Mouse (Mus musculus): ENCODE results near the gene Hist4h4. TPM values are rescaled to one million over a fixed set of nuclear protein-coding genes. Genes with fewer than 3 reads are reported as not detected.

Hist4h4 gene
- polyA plus RNA-seq, 1 experiment from 2014 or later, result 0.40 TPM

DNA sequence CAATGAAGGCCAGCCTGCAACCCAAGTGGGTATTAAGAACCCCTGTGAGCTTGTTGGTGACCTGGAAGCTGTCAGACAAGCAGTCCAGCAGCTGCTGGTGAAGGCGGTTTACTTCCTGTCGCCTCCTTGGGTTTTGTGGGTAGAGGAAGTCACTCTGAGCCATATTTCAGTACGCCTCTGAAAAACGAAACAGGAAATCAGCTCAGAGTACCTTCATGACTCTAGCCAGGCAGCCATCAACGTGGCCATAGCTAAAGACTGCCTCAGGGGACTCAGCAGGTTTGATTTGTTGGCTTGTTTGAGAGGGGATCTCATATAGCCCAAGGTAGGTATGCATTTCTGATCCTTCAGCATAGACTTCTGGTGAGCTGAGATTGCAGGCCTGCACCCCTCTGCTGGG, 27.5 kb upstream of the Hist4h4 start:
- Histone ChIP-seq H3K4me3 (replicated peaks) (no peak overlapping the region), H3K9me3 (no peaks in the 10 kb centered on the region), H3K4me2 (replicated peaks) (no peak overlapping the region), H3K4me1 (replicated peaks) (peaks cover 3% of the 10 kb centered on the region; the same call in 1 of the 2 replicates), H3K9ac (no peak overlapping the region), H3K27me3 (replicated peaks) (no peaks in the 10 kb centered on the region), H3K27ac (no peak overlapping the region), H3K36me3 (no peaks in the 10 kb centered on the region)
- ATAC-seq, result no peak
- WGBS, result 68% methylated on average over 5 of the region's 5 CpGs

DNA sequence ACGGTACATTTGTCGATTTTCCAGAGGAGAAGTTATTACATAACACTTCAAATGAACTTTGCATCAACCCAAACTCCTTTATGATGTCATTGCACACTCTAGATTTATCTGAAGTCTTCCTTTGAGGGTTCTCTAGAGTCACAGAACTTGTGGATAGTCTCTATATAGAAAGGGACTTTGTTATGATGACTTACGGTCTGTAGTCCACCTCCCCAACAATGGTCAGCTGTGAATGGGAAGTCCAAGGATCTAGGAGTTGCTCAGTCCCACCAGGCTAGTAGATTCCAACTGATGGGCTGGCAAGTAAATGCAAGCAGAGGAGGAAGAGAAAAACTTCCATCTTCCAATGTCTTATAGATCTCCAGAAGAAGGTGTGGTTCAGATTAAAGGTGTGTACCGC, 24.5 kb upstream of the Hist4h4 start:
- Histone ChIP-seq H3K27ac (peak overlapping the region; percentile 51; the same call in 1 of the 2 replicates), H3K9me3 (no peaks in the 10 kb centered on the region), H3K9ac (no peak overlapping the region), H3K4me2 (replicated peaks) (peak overlapping the region; percentile 54), H3K27me3 (replicated peaks) (no peaks in the 10 kb centered on the region), H3K36me3 (peaks cover 6% of the 10 kb centered on the region; the same call in 1 of the 2 replicates), H3K4me1 (replicated peaks) (peaks cover 3% of the 10 kb centered on the region; the same call in 1 of the 2 replicates), H3K4me3 (replicated peaks) (peak overlapping the region; percentile 44)
- ATAC-seq, result no peak
- 30% methylated on average over 4 of the region's 4 CpGs for WGBS

DNA sequence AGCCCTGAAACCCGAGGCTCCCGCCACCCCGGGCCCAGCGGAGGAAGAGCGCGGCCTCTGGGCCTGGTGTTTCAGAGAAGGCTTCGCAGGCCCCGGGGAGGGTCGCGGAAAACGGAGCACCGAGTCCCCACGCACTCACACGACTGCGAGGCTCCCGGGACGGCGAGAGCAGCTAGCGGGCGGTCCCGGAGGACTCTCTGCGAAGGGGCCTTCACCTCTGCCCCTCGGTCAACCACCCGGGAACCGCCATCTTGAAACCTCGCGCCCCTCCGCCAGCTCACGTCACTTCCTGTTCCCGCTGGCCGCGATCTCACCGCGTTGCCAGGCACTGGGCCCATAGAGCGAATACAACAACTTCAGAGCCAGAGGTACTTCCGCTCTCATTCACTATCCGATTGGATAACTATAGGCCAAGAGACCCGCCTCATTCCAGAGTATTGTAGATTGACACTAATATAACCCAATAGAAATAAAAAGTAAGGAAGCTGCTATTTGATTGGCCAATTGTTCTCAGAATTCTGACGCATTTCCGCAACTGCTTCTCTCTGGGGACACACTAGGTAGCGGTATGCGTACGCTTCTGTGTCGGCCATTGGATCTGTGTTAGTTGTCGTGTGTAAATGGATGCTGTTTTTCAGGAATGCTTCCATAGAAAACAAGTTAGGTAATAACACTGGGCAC, 23.8 kb upstream of the Hist4h4 start, which contains the start of gene Wbp11:
TSS of gene Wbp11 (minus strand) at position 353 of the 681 bp plus-strand sequence.
- H3K4me2 ChIP-seq (replicated peaks), result peak within 1 kb of the TSS; percentile 74
- under 1% methylated on average over 45 of the region's 45 CpGs for WGBS
- H3K27me3 ChIP-seq (replicated peaks), result no peaks in the 10 kb centered on the region
- ATAC-seq, result peak; percentile 100
- peak within 1 kb of the TSS; percentile 80 for H3K27ac ChIP-seq
- H3K9ac ChIP-seq, result peak within 1 kb of the TSS; percentile 98
- H3K4me1 ChIP-seq (replicated peaks), result peaks cover 3% of the 10 kb centered on the region; the same call in 1 of the 2 replicates
- H3K9me3 ChIP-seq, result no peaks in the 10 kb centered on the region
- peak within 1 kb of the TSS; percentile 98 for H3K4me3 ChIP-seq (replicated peaks)
- peaks cover 7% of the 10 kb centered on the region; the same call in 1 of the 2 replicates for H3K36me3 ChIP-seq

DNA sequence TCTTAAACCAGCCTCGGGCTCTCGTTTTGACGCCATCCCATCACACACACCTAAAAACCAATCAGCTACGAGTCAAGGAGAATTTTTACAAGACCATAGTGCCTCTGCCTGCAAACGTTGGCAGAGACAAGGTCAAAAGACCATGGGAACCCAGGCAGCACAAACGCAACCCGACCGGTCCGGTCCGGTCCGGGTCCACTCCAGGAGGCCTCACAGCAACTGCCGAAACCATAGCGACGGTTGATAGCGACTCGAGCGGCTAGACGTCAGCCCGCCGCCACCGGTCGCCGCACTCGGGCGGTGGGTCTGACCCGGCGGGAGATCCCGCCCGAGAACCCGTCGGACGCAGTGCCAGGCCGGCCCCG, 23.3 kb upstream of the Hist4h4 start, which contains the start of gene BC049715:
TSS of gene BC049715 (plus strand) at position 111 of the 365 bp plus-strand sequence.
- peak within 1 kb of the TSS; percentile 80 for H3K27ac ChIP-seq
- peaks cover 3% of the 10 kb centered on the region; the same call in 1 of the 2 replicates for H3K4me1 ChIP-seq (replicated peaks)
- peak within 1 kb of the TSS; percentile 98 for H3K4me3 ChIP-seq (replicated peaks)
- no peak for ATAC-seq
- no peaks in the 10 kb centered on the region for H3K9me3 ChIP-seq
- no peaks in the 10 kb centered on the region for H3K27me3 ChIP-seq (replicated peaks)
- WGBS, result under 1% methylated on average over 34 of the region's 34 CpGs
- H3K9ac ChIP-seq, result peak within 1 kb of the TSS; percentile 98
- peak within 1 kb of the TSS; percentile 74 for H3K4me2 ChIP-seq (replicated peaks)
- peaks cover 12% of the 10 kb centered on the region for H3K36me3 ChIP-seq

DNA sequence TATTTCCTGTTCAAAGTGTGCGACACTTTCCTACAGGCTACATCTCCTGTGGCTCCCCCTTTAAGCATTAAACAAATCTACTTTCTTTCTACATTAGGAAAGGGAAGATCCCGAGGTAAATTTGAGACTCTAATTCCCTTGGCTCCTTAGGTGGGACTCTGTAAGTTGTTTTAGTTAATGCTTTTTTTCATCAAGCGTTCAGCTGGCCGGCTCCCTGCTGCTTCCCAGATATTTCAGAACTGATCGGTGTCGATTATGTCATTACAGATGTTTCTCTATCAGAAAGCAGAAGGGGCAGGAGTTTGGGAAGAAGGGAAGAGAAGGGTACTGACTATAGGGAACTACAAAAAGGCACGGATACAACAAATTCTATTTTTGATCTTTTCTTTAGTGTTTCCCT, 22.9 kb upstream of the Hist4h4 start:
- no peaks in the 10 kb centered on the region for H3K27me3 ChIP-seq (replicated peaks)
- peak overlapping the region; percentile 98 for H3K4me3 ChIP-seq (replicated peaks)
- ATAC-seq, result no peak
- WGBS, result 20% methylated on average over 7 of the region's 7 CpGs
- H3K36me3 ChIP-seq, result peaks cover 16% of the 10 kb centered on the region
- no peak overlapping the region for H3K27ac ChIP-seq
- H3K4me1 ChIP-seq (replicated peaks), result peaks cover 3% of the 10 kb centered on the region; the same call in 1 of the 2 replicates
- H3K4me2 ChIP-seq (replicated peaks), result peak overlapping the region; percentile 74
- H3K9ac ChIP-seq, result peak overlapping the region; percentile 98
- H3K9me3 ChIP-seq, result no peaks in the 10 kb centered on the region

DNA sequence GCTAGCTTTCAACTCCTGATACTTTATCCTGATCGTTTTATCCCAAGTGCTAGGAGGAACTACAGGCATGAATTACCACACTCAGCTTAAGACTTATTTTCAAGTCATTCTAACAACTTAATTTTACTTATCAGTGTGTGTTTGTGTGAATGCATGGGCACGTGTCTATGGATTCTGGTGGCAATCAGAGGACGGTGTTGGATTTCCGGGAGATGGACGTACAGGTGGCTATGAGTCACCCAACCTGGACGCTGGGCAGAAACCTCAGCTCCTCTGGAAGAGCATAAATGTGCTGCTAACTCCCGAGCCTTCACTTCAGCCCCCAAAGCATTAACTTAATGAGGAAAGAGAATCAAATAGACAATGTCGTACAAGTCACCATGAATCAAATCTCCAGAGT, 20.8 kb upstream of the Hist4h4 start:
- Histone ChIP-seq H3K4me3 (replicated peaks) (no peak overlapping the region), H3K4me2 (replicated peaks) (no peak overlapping the region), H3K4me1 (replicated peaks) (peaks cover 3% of the 10 kb centered on the region; the same call in 1 of the 2 replicates), H3K9me3 (no peaks in the 10 kb centered on the region), H3K27ac (no peak overlapping the region), H3K9ac (no peak overlapping the region), H3K36me3 (peaks cover 36% of the 10 kb centered on the region), H3K27me3 (replicated peaks) (no peaks in the 10 kb centered on the region)
- ATAC-seq, result no peak
- WGBS, result 91% methylated on average over 8 of the region's 8 CpGs

DNA sequence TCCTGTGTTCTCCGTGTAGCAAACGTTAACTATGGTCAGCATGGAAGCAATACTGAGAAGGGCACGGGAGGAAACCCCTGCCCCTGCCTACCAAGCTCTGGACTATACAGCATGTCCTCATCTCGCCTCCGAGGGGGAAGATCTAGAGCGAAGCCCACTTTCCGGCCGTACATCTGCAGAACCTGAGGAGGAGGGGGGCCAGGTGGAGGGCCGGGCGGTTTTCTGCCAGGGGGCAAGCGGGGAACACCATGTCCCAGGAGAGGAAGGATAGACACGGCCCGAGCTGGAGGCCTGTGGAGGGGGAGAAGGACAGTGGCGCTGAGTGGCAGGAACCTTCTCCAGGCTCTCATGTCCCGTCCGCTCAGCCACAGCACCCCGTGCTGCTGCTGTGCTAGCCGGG, 16.9 kb upstream of the Hist4h4 start:
- no peak overlapping the region for H3K4me3 ChIP-seq (replicated peaks)
- no peaks in the 10 kb centered on the region for H3K27me3 ChIP-seq (replicated peaks)
- no peak overlapping the region for H3K9ac ChIP-seq
- 92% methylated on average over 18 of the region's 18 CpGs for WGBS
- no peaks in the 10 kb centered on the region for H3K4me1 ChIP-seq (replicated peaks)
- H3K27ac ChIP-seq, result no peak overlapping the region
- H3K4me2 ChIP-seq (replicated peaks), result no peak overlapping the region
- no peak for ATAC-seq
- H3K9me3 ChIP-seq, result no peaks in the 10 kb centered on the region
- peaks cover 60% of the 10 kb centered on the region for H3K36me3 ChIP-seq

DNA sequence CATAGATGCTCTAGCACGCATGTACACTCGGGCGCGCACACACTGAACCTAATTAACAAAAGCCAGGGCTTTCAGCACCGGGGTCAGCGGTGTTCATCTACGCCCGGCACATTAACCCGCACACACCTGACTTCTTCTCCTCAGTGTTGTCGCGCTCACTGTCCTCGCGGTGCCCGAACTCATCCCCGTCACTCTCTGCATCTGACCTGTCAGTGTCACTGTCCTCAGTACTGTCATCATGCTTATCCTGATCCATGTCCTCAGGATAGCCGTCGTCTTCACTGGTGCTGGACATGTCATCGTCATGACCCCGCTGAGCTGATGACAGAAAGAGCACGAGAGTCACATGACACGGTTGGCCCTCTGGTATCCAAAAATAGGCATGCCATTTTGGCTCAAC, 16.2 kb upstream of the Hist4h4 start:
- Histone ChIP-seq H3K27ac (no peak overlapping the region), H3K9me3 (no peaks in the 10 kb centered on the region), H3K27me3 (replicated peaks) (no peaks in the 10 kb centered on the region), H3K9ac (no peak overlapping the region), H3K4me3 (replicated peaks) (no peak overlapping the region), H3K4me1 (replicated peaks) (no peaks in the 10 kb centered on the region), H3K36me3 (peaks cover 67% of the 10 kb centered on the region), H3K4me2 (replicated peaks) (no peak overlapping the region)
- 96% methylated on average over 21 of the region's 21 CpGs for WGBS
- ATAC-seq, result no peak

DNA sequence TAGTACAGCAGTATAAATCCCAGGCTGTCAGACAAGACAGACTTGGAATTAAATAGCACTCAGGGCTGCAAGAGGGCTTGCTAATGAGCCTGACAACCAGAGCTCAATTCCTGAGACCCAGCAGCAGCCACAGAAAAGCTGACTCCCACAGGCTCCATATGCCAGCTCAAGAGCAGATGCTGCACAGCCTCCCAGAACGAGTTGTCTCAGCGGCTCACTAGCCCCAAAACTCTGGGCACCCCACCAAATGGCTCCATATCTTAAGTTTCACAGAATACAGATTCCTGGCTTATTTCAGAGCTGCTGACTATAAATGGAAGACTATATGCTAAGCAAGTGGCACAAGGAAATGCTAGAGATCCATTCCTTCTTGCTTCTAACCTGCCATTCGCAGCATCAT, 13.3 kb upstream of the Hist4h4 start:
- WGBS, result 93% methylated on average over 3 of the region's 3 CpGs

DNA sequence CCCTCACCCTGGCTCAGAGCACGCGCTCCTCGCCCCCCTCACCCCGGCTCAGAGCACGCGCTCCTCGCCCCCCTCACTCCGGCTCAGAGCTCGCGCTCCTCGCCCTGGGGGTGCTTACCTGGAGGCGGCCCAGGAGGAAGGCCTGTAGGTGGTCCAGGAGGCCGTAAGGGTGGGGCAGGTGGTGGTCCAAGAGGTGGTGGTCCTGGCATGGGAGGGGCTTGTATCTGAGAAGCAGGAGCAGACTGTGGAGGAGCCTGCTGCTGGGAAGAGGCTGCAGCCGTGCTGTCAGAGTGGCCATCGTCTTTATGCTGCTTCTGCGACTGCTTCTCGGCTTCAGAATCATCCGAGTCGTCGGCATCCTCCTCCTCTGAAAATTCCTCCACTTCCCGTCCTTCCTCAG, 12.6 kb upstream of the Hist4h4 start:
- no peak overlapping the region for H3K4me3 ChIP-seq (replicated peaks)
- H3K36me3 ChIP-seq, result peaks cover 59% of the 10 kb centered on the region
- ATAC-seq, result no peak

More for the DNA sequence above, 13.3 kb upstream of the Hist4h4 start:
- H3K9me3 ChIP-seq, result no peaks in the 10 kb centered on the region
- no peaks in the 10 kb centered on the region; the same call in 1 of the 2 replicates for H3K4me1 ChIP-seq (replicated peaks)
- no peaks in the 10 kb centered on the region for H3K27me3 ChIP-seq (replicated peaks)
- no peak overlapping the region for H3K4me2 ChIP-seq (replicated peaks)
- no peak overlapping the region for H3K9ac ChIP-seq
- H3K4me3 ChIP-seq (replicated peaks), result no peak overlapping the region
- no peak overlapping the region for H3K27ac ChIP-seq
- ATAC-seq, result no peak
- H3K36me3 ChIP-seq, result peaks cover 65% of the 10 kb centered on the region

DNA sequence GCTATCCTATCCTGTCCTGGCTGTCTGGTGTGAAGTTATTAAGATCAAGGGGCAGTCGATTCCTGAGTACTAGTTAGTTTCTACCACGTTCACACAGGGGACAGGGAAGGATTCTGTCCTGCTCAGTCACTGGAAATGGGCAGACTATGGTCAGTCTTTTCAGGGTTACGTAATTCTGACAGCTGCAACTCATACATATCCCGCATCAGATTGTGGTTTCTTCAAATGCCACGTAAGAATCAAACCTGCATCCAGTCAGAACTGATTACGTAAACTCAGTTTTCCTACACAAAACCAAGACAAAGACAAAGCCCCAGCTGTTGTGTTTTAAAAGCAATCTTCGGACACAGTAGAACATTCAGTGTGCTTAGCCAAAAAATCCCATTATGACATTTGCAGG, 11.2 kb upstream of the Hist4h4 start:
- peaks cover 6% of the 10 kb centered on the region; the same call in 1 of the 2 replicates for H3K4me1 ChIP-seq (replicated peaks)
- H3K4me2 ChIP-seq (replicated peaks), result no peak overlapping the region
- H3K4me3 ChIP-seq (replicated peaks), result no peak overlapping the region
- no peak overlapping the region for H3K27ac ChIP-seq
- no peaks in the 10 kb centered on the region for H3K9me3 ChIP-seq
- WGBS, result 96% methylated on average over 7 of the region's 7 CpGs
- H3K36me3 ChIP-seq, result peaks cover 44% of the 10 kb centered on the region
- H3K27me3 ChIP-seq (replicated peaks), result no peaks in the 10 kb centered on the region
- ATAC-seq, result no peak
- no peak overlapping the region for H3K9ac ChIP-seq

More for the DNA sequence above, 12.6 kb upstream of the Hist4h4 start:
- WGBS, result 93% methylated on average over 21 of the region's 21 CpGs
- H3K27me3 ChIP-seq (replicated peaks), result no peaks in the 10 kb centered on the region
- H3K9ac ChIP-seq, result no peak overlapping the region
- H3K4me2 ChIP-seq (replicated peaks), result no peak overlapping the region
- no peaks in the 10 kb centered on the region; the same call in 1 of the 2 replicates for H3K4me1 ChIP-seq (replicated peaks)
- H3K27ac ChIP-seq, result no peak overlapping the region
- no peaks in the 10 kb centered on the region for H3K9me3 ChIP-seq

DNA sequence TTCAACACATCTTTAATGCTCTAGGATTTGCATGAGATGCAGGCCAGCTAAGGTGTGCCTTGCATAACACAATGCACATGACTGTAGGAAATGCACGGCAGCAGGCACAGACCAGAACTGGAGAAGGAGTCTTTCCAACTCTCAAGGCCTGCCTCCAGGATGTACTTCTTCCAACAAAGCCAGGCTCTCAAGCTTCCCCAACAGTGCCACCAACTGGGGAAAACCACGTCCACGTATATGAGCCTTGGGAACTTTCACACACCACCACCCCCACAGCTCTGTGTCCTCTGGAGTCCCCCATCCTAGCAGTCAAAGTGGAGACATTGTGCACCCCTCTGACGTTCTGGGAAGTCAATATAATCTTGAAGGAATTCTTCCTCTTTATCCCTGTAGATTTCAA, 8.9 kb upstream of the Hist4h4 start:
- 35% methylated on average over 4 of the region's 4 CpGs for WGBS
- Histone ChIP-seq H3K4me2 (replicated peaks) (no peak overlapping the region), H3K9me3 (no peaks in the 10 kb centered on the region), H3K4me1 (replicated peaks) (peaks cover 13% of the 10 kb centered on the region), H3K9ac (no peak overlapping the region), H3K36me3 (peaks cover 33% of the 10 kb centered on the region), H3K4me3 (replicated peaks) (no peak overlapping the region), H3K27me3 (replicated peaks) (no peaks in the 10 kb centered on the region), H3K27ac (no peak overlapping the region)
- no peak for ATAC-seq

DNA sequence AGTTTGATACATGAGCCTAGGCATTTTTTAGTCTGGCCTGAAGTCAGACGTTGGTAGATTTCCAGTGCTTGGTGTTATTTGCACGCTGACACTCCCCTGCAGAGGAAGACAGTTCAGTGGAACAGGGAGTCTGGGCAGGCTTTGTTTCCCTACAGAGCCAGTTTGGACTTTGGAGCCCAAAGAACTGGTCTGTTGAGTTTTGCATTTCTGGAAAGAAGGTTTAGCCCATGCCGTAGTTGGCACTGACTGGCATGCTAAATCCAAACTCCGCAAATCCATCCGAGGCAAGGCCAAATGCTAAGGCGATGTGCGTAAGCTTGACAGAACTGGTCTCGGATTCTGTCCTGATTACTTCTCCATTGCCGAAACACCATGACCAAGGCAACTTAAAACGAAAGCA, 7.0 kb upstream of the Hist4h4 start:
- H3K4me1 ChIP-seq (replicated peaks), result peaks cover 19% of the 10 kb centered on the region
- peaks cover 17% of the 10 kb centered on the region for H3K36me3 ChIP-seq
- no peak overlapping the region for H3K9ac ChIP-seq
- H3K27me3 ChIP-seq (replicated peaks), result no peaks in the 10 kb centered on the region
- H3K4me2 ChIP-seq (replicated peaks), result no peak overlapping the region
- ATAC-seq, result no peak
- WGBS, result 76% methylated on average over 10 of the region's 10 CpGs
- H3K4me3 ChIP-seq (replicated peaks), result no peak overlapping the region
- no peaks in the 10 kb centered on the region for H3K9me3 ChIP-seq
- peak overlapping the region; percentile 10; the same call in 1 of the 2 replicates for H3K27ac ChIP-seq
